Mouse (Mus musculus): ENCODE measurements around the gene Mafk.

Gene Mafk

DNA sequence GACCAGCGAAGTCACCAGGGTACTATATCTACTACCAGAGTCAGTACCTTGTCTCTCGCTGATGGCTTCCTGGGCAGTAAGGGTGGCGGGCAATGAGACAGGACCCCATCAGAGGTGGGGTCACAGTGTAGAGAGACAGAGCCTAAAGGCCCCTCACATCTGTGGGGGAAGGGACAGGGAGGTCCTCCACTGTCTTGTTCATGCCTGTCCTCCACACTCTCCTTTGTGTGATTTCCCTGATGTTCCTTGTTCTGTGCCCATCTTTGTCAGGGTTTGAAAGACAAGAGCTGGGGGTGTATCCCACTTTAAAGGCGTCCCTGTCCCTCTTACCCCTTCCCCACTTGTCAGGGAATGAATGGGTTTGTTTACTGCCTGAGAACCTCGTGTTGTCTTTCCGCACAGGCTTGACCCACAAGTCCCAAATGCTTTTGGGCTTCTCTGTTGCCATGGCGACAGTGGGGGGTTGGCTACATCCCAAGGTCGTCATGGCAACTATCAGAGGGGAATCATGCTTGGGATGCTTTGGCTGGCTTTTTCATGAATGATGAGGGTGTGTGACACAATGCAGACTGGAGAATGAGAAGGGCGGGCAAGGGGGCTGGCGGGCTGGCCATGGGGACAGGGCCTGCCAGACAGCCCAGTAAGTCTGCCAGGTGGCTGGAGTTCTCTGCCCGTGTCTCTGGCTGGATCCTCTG is 6.3 kb downstream of the Mafk start:
- 28% methylated on average over 11 of the region's 11 CpGs for WGBS

DNA sequence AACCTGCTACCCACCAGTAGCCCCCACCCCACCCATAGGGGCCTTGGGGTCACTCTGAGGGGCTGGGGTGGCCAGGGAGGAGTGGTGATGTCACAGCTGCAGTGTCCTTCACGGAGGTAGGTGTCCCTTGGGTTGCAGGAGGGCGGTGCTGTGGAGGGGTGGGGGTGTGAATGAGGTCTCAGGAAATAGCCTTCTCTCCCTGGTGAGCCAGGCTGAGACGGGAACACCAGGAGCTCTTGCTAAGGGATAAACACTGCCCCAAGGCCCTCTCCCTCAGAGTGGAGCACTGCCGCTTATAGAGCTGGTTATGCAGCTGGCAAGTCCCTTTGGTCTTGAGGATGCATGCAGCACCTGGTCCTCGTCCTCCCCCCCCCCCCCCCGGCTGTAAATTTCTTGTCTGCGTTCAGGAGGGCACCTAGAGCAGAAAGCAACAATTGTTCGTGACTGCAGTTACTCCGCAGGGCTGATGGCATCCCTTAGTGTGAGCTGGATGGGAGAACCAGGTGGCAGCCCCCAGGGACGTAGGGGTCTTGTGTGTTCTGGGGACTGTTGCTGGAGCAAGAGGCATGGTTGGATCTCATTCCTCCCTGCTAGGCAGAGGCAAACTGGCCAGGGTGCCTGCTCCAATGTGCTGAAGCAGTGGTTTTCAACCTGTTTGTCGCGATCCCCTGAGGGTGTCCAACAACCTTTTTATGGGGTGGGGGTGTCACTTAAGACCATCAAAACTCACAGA is 7.0 kb downstream of the Mafk start:
- 38% methylated on average over 12 of the region's 12 CpGs for WGBS

- WGBS: 95% methylated on average over 9 of the region's 9 CpGs
These were observed 7.7 kb downstream of the Mafk start for GRCm38 (mm10) chr5:139799041-139799440.

- 94% methylated on average over 33 of the region's 33 CpGs for WGBS
These were observed 8.7 kb downstream of the Mafk start for GRCm38 (mm10) chr5:139799801-139800590.

DNA sequence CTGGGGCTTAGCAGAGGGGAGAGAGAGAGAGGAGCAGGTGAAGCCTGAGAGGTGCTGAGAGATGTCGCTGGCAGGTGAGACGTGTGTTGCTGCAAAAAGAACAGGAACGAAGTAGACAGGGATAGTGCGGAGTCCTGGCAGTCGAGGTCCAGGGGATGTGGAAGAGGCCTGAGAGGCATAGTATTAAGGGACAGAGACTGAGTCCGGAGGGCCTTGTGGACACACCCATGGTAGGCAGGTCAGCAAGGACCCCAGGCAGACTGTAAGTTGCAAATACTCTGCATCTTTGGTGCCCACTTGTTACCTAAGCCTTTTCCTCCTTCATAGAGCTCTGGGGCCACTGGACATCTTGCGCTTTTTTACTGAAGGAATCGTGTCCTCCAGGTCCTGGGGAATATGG is 9.9 kb downstream of the Mafk start:
- WGBS: 93% methylated on average over 8 of the region's 8 CpGs

- 91% methylated on average over 10 of the region's 10 CpGs for WGBS
These were observed 10.6 kb downstream of the Mafk start for GRCm38 (mm10) chr5:139801880-139802279.

DNA sequence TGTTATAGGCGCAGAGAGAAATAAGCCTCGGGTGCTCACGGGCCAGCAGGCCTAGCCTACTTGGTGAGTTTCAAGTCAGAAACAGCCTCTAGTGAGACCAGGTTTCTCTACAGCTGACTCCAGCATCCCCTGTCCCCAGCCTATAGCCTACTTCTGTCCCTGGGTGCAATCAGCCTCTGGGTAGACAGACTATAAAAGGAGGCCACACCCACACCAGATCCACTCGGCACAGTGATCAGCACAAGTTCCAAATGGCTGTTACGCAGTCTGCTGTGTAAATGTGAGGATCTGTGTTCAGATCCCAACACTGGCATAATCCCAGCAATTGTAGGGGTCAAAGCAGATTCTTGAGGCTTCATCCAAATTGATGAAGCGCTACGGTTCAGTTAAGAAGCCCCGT is 11.9 kb downstream of the Mafk start:
- WGBS: 75% methylated on average over 8 of the region's 8 CpGs

DNA sequence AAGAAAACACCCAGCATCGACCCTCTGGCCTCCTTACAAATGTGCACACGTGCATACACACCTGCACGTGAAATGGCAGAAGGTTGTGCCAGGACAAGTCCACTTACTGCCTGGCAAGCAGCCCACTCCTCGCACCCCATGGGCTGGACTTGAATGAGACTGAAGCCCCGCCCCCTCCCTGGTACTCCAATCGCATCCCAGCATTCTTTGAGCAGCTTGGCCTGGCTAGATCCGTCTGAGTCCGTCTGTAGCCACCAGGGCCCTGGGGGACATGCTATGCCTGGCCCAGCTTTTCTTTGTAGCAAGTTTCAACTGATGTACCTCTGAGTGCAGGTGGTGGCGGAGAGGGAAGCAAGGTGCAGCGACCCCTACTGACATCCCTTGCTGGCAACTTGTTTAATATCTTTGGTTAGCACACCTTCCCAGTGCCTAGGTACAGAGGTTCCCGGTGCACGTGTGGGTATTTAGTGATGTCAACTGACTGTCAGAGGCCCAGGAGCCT is 12.3 kb downstream of the Mafk start:
- WGBS: 24% methylated on average over 12 of the region's 12 CpGs

- 36% methylated on average over 6 of the region's 6 CpGs for WGBS
These were observed 12.8 kb downstream of the Mafk start for GRCm38 (mm10) chr5:139804107-139804551.

DNA sequence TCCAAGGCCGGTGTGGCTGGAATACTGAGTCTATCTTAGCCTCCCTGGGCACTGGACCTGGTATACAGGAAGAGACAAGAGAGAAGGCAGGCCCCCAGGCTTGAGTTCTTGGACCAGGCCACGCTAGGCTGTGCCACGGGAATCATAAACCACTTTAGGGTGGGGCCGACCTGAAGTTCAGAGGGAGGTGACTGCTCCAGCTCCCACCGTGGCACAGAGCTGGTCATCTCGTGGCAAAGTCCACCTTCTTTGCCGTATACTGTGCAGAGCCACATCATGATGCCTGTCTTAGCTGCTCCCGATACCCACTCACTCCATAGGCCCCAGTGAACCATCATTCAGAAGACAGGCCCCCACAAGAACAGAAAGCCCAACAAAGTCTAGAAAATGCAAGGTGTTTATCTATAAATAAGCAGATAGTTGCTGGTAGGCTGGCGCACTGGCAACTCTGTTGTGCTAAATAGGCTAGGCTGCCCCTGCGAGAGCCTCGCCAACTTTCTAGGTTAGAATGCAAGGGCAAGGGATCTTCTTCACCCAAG is 13.3 kb downstream of the Mafk start:
- 92% methylated on average over 11 of the region's 11 CpGs for WGBS

DNA sequence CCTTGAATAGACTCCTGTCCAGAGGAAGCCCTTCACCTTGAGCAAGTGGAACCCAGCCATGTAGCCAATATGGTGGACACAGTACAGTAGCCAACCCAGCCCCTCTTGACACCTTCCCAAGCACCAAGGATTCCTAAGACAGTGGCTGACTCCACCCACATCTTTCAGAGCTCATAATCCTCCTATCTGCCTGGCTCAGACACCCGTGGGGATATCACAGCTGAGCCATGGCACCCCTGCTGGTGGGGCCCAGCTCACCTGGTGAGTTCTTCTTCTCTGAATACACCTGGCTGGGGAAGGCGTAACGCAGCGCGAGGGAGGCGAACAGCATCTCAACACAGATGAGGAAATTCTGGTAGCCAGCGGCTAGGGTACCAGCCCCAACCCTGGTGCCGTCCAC is 14.6 kb downstream of the Mafk start:
- 91% methylated on average over 8 of the region's 8 CpGs for WGBS

DNA sequence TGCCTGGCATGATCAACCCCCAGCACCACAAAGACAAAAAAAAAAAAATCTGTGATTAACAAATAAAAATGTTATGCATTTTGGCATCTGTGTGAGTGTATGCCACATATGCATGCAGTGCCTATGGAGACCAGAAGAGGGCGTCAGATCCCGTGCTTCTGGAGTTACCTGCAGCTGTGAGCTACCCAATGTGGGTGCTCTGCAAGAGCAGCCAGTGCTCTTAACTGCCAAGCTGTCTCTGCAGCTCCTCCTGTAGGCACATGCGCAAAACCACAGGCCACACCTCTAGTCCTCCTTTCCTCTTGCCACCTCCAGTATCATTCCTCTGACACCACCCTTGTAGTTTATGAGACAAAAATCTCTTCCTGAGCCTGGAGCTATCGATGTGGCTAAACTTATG is 18.1 kb downstream of the Mafk start:
- WGBS: 59% methylated on average over 4 of the region's 4 CpGs

DNA sequence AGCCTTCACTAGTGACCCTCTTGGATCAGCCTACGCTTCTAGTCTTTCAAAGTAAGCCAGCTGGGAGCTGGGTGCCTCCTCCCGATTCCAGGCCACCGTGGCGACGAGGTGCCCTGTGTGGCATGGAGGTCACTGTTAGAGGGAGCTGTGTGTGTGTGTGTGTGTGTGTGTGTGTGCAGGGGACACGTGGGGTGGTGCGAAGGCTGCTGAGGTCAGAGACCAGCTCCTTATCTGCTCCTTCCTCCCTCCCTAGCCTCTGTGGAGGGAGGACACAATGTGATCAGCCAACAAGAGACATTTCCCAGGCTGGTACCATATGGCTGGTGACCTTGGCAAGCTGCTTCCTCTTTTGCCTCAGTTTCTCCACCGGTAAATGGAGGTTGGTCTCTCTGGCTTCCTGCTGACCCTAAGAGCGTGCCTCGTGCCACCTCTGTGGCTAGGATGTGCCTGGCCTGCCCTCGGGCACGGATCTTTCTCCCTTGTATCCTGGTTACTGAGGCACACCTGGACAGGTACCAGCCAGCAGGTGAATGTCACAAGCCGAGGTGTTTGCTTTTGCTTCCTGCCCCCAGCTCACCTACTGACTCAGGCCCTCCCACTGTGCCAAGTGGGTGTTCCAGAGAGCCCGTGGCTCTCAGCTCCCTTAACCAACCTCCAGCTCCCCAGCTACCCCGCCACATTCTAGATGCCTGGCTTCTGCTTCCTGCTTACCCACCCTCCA is 20.5 kb downstream of the Mafk start:
- 80% methylated on average over 15 of the region's 15 CpGs for WGBS

DNA sequence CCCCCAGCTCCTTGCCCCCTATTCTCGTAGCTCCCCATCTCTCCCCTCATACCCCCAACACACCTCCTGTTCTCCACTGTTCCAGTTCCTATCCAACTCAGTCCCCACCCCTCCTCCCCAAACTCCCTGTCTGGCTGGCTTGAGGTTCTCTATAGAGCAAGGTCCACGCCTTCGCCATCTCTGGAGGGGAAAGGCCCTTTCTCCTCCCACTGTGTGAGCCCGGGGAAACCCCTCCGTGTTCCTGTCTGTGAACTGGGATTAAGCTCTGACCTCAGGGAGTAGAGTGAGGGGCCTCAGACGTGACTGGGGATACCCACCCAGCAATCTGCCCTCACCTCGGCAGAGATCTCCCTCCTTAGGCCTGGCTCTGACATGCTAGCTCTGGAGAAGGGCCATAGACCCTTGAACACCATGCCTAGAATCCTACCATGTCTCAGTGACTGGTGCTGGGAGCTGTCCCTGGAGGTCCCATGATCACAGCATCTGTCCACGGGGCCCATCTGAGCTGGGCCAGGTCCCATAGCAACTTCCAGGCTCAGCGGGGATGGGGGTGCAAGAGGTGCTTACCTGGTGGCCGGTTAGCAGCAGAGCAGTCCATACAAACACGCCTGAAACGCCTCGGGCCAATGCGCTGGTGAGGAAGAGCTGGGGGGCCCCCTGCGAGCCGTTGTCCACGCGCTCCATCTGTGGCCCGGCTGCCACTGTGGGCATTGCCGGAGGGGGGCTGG is 21.2 kb downstream of the Mafk start:
- WGBS: 80% methylated on average over 20 of the region's 20 CpGs

GRCm38 (mm10) chr5:139813126-139813490 is 21.8 kb downstream of the Mafk start:
- WGBS: 57% methylated on average over 10 of the region's 10 CpGs

DNA sequence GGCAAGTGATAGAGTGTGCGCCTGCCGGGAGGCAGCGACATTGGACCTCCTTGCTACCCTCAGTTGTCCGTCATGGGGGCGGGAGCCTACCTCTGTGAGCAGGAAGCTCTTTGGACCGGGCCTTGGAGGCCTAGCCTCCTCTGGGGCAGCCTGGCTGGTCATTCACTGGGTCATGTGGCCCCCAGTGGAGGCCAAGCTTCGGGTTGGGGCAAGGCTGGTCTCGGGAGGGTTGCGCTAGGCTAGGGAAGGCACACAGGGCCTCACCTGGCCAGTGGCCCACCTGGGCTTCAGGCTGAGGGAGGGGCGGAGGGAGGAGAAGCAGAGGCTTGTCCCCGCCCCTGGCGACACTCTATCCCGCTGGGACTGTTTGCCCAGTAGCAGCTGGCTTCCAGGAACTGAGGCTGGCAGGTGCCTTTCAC is 22.7 kb downstream of the Mafk start:
- WGBS: 31% methylated on average over 13 of the region's 13 CpGs

DNA sequence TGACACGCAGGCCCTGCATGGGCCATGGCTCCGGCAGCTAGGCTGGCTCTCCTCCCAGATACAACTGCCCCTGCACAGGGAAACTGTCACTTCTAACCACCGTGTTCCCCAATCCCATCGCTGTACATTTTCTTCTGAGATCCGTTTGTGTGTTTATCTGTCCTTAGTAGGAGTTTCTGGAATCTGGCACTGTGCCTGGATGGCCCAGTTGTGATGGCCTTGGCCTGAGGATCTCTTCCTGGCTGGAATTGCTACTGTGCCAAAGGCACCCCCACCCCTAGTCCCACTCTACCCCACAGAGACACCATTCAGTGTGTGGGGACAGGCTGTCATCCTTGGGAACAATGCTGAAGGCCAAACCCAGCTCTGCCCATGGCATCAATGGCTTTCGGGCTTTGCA is 24.7 kb downstream of the Mafk start:
- 63% methylated on average over 6 of the region's 6 CpGs for WGBS

GRCm38 (mm10) chr5:139817292-139817691 is 26.0 kb downstream of the Mafk start:
- WGBS: 8% methylated on average over 1 of the region's 1 CpGs

DNA sequence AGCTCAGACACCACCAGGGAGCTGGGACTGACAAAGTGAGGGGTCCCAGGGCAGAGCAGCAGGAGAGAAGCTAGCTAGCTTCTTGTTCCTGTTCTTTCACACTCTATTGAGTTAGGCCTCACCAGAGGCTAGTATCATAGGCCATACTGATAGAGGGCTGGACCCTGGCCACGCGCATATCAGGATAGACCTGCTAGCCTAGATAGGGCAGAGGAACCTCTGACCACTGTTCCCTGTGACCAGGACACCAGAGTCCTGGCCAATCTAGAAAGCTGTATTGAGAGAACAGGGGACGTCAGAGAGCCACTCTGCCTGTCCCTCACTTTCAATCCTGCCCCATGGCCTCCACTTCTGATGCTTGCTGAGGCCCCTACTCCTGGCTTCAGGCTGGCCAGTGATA is 26.7 kb downstream of the Mafk start:
- WGBS: 93% methylated on average over 3 of the region's 3 CpGs

GRCm38 (mm10) chr5:139818801-139819200 is 27.5 kb downstream of the Mafk start:
- 60% methylated on average over 4 of the region's 4 CpGs for WGBS

Measured in cerebral cortex, adult 2 months (tissue).